Mouse (Mus musculus): Measurements from ENCODE around the gene Bcorl1. TPM values are rescaled to one million over a fixed set of nuclear protein-coding genes. Genes with fewer than 3 reads are reported as not detected.

Bcorl1 gene
- polyA plus RNA-seq, 1 experiment from 2014 or later: 11.1 TPM

DNA sequence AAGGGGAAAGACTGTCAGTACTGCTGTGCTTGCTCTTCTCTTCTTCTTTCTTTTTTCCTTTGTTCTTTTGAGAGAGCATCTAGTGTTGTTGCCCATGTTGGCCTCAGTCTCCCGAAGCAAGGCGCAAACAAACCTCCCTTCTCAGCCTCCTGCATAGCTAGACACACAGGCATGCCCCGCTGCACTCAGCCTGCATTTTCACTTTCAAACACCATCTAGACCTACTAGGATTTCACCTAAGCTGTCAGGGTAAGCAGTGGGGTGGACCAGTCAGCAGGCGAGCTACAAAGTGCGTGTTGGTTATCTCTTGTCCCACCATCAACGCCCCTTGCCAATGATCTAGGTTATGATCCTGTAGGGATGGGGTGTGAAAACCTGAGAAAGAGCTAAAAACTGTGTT is 100.4 kb downstream of the Bcorl1 start:
- ATAC-seq (no peak), DNase-seq (ENCODE audit: low read depth, low spot score) (no peak)
- ChIA-PET CTCF (interaction anchor here (1.9 kb wide), 1 partner anchor 31 kb away, joined by 5 read pairs; no protein-coding TSS in a partner anchor), POLR2A (no interaction called here)
- no peak for TF ChIP-seq CTCF (IDR thresholded peaks at IDR 0.05)
- H3K27me3 ChIP-seq: peaks cover 9% of the 10 kb centered on the region
- in situ Hi-C loops (cut with MboI; ENCODE audit: low pct_unique_long_range_greater_than_20kb): no loop called here

DNA sequence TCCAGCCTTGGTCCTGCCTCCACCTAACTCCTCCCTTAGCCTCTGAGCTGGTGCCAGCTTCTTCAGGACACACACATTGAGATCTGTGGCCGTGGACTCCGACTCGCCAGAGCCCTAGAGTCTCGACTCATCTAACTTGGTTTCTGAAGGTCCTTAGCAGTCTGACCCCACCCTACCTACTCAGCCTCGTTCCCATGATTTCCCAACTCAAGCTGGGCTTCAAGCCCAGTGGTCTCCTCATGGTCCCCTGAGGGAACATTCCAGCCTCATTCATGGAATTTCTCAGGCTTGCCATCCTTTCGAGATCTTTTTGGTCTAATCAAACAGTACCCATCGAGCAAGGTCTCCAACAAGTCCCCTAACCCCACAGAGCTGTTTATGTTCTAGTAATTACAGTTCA is 100.8 kb downstream of the Bcorl1 start:
- H3K27me3 ChIP-seq: peaks cover 9% of the 10 kb centered on the region
- ChIA-PET POLR2A (no interaction called here), CTCF (interaction anchor here (1.9 kb wide), 1 partner anchor 32 kb away, joined by 5 read pairs; no protein-coding TSS in a partner anchor)
- in situ Hi-C loops (cut with MboI; ENCODE audit: low pct_unique_long_range_greater_than_20kb): no loop called here
- no peak for ATAC-seq
- no peak for TF ChIP-seq CTCF (IDR thresholded peaks at IDR 0.05)
- no peak for DNase-seq (ENCODE audit: low read depth, low spot score)

DNA sequence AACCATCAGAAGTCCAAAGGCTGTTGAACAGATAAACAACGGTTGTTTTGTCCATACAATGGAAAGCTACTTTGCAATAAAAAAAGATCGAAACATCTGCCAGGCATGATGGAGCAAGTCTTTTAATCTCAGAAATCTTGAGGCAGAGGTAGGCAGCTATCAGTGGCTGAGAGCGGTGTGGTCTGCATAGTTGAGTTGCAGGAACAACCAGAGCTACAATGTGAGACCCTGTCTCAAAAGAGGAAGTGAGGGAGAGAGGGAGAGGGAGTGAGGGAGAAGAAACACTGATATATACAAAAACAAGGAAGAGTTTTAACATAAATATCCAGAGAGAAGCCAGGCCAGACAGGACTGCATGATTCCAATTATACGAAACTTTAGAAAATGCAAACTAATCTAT is 103.5 kb downstream of the Bcorl1 start:
- ChIA-PET POLR2A (no interaction called here), CTCF (no interaction called here)
- in situ Hi-C loops (cut with MboI; ENCODE audit: low pct_unique_long_range_greater_than_20kb): no loop called here
- TF ChIP-seq CTCF (IDR thresholded peaks at IDR 0.05): no peak
- DNase-seq (ENCODE audit: low read depth, low spot score) (no peak), ATAC-seq (no peak)
- H3K27me3 ChIP-seq: peaks cover 9% of the 10 kb centered on the region

DNA sequence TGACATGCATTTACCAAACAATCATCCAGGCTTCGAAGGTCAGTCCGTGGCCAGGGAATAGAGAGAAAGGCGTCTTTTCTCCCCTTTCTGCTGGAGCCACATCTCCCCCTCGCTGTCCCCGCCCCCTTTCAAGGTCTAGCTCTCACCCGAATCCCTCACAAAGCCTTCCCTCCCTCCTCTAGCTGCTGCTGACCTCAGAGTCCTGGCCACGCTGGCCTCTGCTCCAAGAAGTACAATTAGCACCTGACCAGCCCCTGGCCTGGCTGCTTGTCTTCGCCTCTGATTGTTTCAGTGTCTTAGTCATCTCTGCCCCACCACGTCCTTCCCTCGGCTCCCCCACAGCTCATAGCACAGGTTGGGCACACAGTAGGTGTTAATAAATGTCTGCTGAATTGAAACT is 108.5 kb downstream of the Bcorl1 start:
- in situ Hi-C loops (cut with MboI; ENCODE audit: low pct_unique_long_range_greater_than_20kb): no loop called here
- TF ChIP-seq CTCF (IDR thresholded peaks at IDR 0.05): no peak
- CTCF ChIA-PET: no interaction called here
- ATAC-seq (no peak), DNase-seq (ENCODE audit: low read depth, low spot score) (no peak)
- H3K27me3 ChIP-seq: peaks cover 5% of the 10 kb centered on the region
- POLR2A ChIA-PET: no interaction called here

DNA sequence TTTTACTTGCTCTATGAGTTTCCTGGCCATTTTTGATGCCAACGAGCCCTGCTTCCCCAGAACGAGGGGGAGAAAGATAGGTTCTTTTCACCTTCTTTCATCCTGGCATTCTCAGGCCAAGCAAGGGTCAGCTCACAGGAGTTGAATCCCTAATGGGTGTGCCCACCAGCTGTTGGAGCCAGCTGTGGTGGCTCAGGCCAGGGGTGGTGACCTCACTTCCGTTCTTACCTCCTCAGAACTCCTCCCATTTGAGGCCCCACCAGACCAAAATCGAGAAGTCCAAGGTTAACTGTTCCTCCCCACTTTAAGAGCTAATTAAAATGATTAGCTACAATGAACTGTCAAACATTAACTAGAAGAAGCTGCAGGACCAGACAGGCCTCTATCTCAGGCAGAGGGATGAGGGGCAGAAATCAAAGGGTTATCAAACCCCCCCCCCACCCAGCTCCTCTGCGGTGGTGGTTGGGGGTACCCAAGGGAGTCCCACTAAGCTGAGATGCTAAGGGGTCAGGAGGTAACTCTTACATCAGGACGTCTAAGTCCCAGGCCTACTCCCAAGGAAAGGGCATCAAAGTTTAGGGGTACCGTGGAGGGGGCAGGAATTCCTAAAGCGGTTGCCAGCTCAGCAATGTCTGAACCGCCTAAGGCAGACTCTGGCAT is 111.2 kb downstream of the Bcorl1 start:
- DNase-seq (ENCODE audit: low read depth, low spot score) (no peak), ATAC-seq (no peak)
- CTCF ChIA-PET: interaction anchor here (0.9 to 1.4 kb wide), 2 partner anchors 10 to 28 kb away, joined by 3 to 4 read pairs; no protein-coding TSS in a partner anchor
- H3K27me3 ChIP-seq: no peaks in the 10 kb centered on the region
- POLR2A ChIA-PET: no interaction called here
- TF ChIP-seq CTCF (IDR thresholded peaks at IDR 0.05): no peak
- in situ Hi-C loops (cut with MboI; ENCODE audit: low pct_unique_long_range_greater_than_20kb): no loop called here

DNA sequence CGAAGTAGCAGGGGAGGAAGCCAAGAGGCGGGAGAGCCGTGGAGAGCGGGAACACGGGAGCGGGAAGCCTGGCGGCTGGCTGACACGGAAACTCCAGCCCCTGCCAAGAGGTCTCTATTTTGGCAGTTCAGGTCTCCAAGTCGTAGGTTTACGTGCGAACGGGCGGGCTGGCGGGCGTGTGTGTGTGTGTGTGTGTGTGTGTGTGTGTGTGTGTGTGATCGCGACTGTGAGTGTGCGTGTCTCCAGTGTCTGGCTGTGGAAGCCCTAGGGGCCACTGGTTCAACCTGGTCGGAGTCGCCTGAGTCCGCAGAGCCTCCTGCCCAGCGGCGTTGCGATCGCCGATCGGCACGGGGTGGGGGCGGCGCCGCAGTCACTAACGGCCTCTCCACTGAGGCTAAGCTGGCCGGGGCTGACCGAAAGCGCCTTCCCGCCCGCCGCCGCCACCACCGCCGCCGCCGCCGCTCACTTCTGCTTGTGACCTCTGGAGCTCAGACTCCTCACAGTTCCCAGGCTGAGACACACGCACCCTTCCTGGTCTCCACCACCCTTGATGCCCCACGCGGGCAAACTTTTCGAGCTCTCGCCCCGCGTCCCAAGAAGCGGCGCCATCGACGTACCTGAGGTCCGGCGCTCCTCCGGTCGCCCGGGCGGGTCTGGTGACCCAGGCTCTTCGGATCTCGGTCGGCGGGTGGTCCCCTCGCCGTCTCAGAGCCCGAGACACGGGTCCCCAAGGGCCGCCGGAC is 111.9 kb downstream of the Bcorl1 start:
- no peaks in the 10 kb centered on the region for H3K27me3 ChIP-seq
- ChIA-PET CTCF (interaction anchor here (0.9 to 1.4 kb wide), 2 partner anchors 9 to 29 kb away, joined by 3 to 4 read pairs; no protein-coding TSS in a partner anchor), POLR2A (no interaction called here)
- no peak for DNase-seq (ENCODE audit: low read depth, low spot score)
- TF ChIP-seq CTCF (IDR thresholded peaks at IDR 0.05): no peak
- in situ Hi-C loops (cut with MboI; ENCODE audit: low pct_unique_long_range_greater_than_20kb): no loop called here
- ATAC-seq: peak; percentile 7

DNA sequence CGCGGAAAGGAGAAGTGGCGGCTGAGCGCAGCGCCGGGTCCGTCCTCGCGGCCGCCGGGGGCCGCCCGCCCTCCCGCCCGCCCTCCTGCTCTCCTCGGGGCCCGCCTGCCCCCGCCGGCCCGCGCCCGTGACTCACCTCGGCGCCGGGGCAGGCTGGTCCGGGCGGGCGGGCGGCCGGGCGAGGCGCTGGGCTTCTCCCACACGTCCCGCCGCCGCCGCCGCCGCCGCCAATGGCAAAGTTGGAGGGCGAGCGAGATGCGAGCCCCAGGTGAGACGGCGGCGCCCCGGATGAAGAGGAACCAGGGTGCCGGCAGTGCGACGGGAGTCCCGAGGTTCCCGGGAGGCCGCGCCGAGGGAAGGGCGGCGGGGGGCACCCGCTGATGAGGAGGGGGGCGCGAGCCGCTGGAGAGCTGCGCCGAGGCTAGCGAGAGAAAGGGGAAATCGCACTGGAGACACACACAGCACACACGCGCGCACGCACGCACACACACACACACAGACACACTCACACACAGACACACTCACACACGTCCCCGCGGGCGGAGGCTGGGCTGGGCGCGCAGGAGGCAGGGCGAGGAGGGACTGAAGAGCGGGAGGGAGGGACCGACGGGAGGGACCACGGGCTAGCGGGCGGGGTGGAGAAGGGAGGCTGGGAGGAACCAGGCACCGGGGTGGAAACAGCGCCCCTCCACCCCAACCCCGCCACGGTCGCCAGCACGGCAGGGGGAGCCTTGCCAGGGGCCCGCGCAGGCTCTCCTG is 112.8 kb downstream of the Bcorl1 start:
- in situ Hi-C loops (cut with MboI; ENCODE audit: low pct_unique_long_range_greater_than_20kb): no loop called here
- ATAC-seq (peak; percentile 83), DNase-seq (ENCODE audit: low read depth, low spot score) (no peak)
- CTCF ChIA-PET: no interaction called here
- no peaks in the 10 kb centered on the region for H3K27me3 ChIP-seq
- TF ChIP-seq CTCF (IDR thresholded peaks at IDR 0.05): no peak
- POLR2A ChIA-PET: no interaction called here

DNA sequence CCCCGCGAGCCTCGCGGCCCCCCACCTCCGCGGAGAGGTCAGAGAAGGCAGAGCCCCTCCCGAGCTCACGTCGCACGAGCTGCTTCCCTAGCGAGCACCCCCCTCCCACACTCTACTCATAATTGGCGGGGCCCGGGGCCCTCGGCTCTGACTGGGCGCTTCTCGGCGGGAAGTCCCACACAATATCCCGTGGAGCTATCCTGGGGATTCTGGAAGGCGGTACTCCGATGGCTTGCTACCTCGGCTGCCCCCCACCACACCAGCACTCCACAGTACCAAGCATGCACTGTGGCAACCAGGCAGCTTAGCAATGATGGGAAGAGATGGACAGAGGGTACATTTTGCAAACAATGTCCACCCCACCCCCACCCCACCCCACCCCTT is 113.3 kb downstream of the Bcorl1 start:
- ChIA-PET POLR2A (no interaction called here), CTCF (interaction anchor here (1.0 to 1.3 kb wide), 2 partner anchors 18 to 32 kb away, joined by 4 read pairs; no protein-coding TSS in a partner anchor)

DNA sequence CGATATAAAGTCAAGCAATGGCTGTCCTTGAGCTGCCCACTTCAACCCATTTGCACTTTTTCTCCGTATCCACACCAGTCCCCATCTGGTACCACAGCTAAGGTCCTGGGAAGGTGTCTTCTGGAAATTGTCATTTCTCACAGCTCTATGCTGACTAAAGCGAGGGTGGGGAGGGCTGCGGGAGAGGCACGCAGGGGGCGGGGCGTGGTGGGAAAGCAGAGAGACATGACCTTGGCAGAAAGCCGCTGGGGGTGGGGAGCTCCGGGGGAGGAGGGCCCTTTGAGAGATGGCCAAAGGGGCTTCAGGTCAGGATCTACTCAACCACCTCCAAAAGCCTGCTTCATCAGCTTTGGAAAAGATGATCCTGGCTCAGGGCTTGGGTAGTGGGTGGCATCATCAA is 113.9 kb downstream of the Bcorl1 start:
- no peaks in the 10 kb centered on the region for H3K27me3 ChIP-seq
- POLR2A ChIA-PET: no interaction called here
- ATAC-seq (no peak), DNase-seq (ENCODE audit: low read depth, low spot score) (no peak)
- no peak for TF ChIP-seq CTCF (IDR thresholded peaks at IDR 0.05)
- in situ Hi-C loops (cut with MboI; ENCODE audit: low pct_unique_long_range_greater_than_20kb): no loop called here
- CTCF ChIA-PET: interaction anchor here (1.0 to 1.3 kb wide), 3 partner anchors 9 to 32 kb away, joined by 3 to 4 read pairs (median 4); no protein-coding TSS in a partner anchor

More for the DNA sequence above, 113.3 kb downstream of the Bcorl1 start:
- no peaks in the 10 kb centered on the region for H3K27me3 ChIP-seq
- in situ Hi-C loops (cut with MboI; ENCODE audit: low pct_unique_long_range_greater_than_20kb): no loop called here
- no peak for DNase-seq (ENCODE audit: low read depth, low spot score)
- ATAC-seq: peak; percentile 49
- TF ChIP-seq CTCF (IDR thresholded peaks at IDR 0.05): no peak

DNA sequence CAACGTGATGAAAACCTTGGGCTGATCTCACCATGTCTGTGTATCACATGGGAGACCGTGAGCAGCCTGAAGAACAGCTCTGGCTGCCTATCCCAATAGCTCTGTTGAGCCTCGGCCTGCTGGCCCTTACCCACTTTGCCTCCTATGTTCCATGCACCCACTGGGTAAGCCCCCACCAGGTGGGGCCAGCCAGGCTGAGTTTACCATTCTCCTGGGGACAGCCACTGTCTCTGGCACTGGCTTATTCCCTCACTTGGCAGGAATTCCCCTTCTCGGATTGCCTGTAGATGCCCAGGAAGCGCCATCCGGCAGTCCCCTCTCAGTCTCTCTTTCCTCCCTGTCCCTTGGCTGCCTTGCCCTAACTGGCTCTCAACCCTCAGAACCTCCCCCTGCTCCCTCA is 115.8 kb downstream of the Bcorl1 start:
- in situ Hi-C loops (cut with MboI; ENCODE audit: low pct_unique_long_range_greater_than_20kb): no loop called here
- ChIA-PET CTCF (interaction anchor here (0.9 to 2.3 kb wide), 2 partner anchors 12 to 82 kb away, joined by 3 to 5 read pairs; no protein-coding TSS in a partner anchor), POLR2A (interaction anchor here (0.6 kb wide), 1 partner anchor 38 kb away, joined by 3 read pairs; no protein-coding TSS in a partner anchor)
- no peaks in the 10 kb centered on the region for H3K27me3 ChIP-seq
- DNase-seq (ENCODE audit: low read depth, low spot score): no peak
- no peak for ATAC-seq
- TF ChIP-seq CTCF (IDR thresholded peaks at IDR 0.05): no peak

Other genes starting within 250 kb of the Bcorl1 start
- 0.08 TPM for gene Xpnpep2, start 232.6 kb upstream of the Bcorl1 start, polyA plus RNA-seq (2021)
- not detected for gene Sash3, start 194.9 kb upstream of the Bcorl1 start, polyA plus RNA-seq (2021)
- 16.2 TPM for gene Zdhhc9, start 132.5 kb upstream of the Bcorl1 start, polyA plus RNA-seq (2021)
- gene Utp14a, start 84.5 kb upstream of the Bcorl1 start, polyA plus RNA-seq (2021): 18.3 TPM
- 8.6 TPM for gene Elf4, start 121.8 kb downstream of the Bcorl1 start, polyA plus RNA-seq (2021)
- 180 TPM for gene Aifm1, start 172.2 kb downstream of the Bcorl1 start, polyA plus RNA-seq (2021)
- 0.06 TPM for gene Rab33a, start 177.9 kb downstream of the Bcorl1 start, polyA plus RNA-seq (2021)

All from Patski (cell line).